Comparison of ENCODE assay signal across 17 mouse cellular contexts in genomic region chr10:121252781-121253180, GRCm38 (mm10).
DNase-seq lines count a peak whose midpoint lies in the region; ATAC-seq and TF ChIP-seq lines count a peak whose summit lies in the region.
"Had no signal": no experiment of that assay in that cellular context is flagged by ENCODE, and none has a peak within 500 bp of the region (broad histone marks: within the 10 kb centered on the region; RNA-seq: fewer than 3 reads in every experiment).

No protein-coding gene starts in this region.

- peak; percentile 61 for TF ChIP-seq CTCF in liver, postnatal 0 days (IDR thresholded peaks at IDR 0.05; ENCODE audit: low read depth)
- TF ChIP-seq CTCF in E14TG2a.4 (conservative IDR thresholded peaks at IDR 0.05; ENCODE audit: low read length): peak; percentile 29
- peak; percentile 23; the same call in 1 of the 2 replicates for TF ChIP-seq CTCF in embryonic fibroblast, embryonic 13.5 days (IDR thresholded peaks at IDR 0.05; ENCODE audit: borderline replicate concordance, insufficient read depth, low read length)

- H3K4me3 ChIP-seq in heart, embryonic 11.5 days (ENCODE audit: low read depth, low read length): no peak overlapping the region
- H3K4me3 ChIP-seq in heart, embryonic 12.5 days: no peak overlapping the region
- no peak overlapping the region for H3K4me3 ChIP-seq in liver, postnatal 0 days (ENCODE audit: low read depth, low read length)
- no peak overlapping the region for H3K4me3 ChIP-seq in liver, embryonic 11.5 days (ENCODE audit: low read depth, low read length)
- no peak overlapping the region for H3K4me3 ChIP-seq in E14TG2a.4 (replicated peaks; ENCODE audit: low read length)
- H3K4me3 ChIP-seq in embryonic fibroblast, embryonic 13.5 days (ENCODE audit: insufficient read depth, low read length): no peak overlapping the region
- H3K4me3 ChIP-seq: heart, embryonic 13.5 days; hindbrain, embryonic 12.5 days; megakaryocyte, embryonic 14.5 days had no signal

- H3K27me3 ChIP-seq in heart, embryonic 11.5 days (ENCODE audit: control insufficient read depth, insufficient read depth, low read length): no peaks in the 10 kb centered on the region
- peaks cover 11% of the 10 kb centered on the region; the same call in 1 of the 2 replicates for H3K27me3 ChIP-seq in heart, embryonic 12.5 days (replicated peaks)
- peaks cover 4% of the 10 kb centered on the region; the same call in 1 of the 2 replicates for H3K27me3 ChIP-seq in liver, postnatal 0 days (ENCODE audit: insufficient read depth, low read length)
- H3K27me3 ChIP-seq in liver, embryonic 11.5 days (replicated peaks; ENCODE audit: control insufficient read depth, insufficient read depth, low read length): no peaks in the 10 kb centered on the region
- peaks cover 41% of the 10 kb centered on the region for H3K27me3 ChIP-seq in E14TG2a.4 (ENCODE audit: insufficient read depth, low read length)

- WGBS in heart, embryonic 11.5 days (ENCODE audit: insufficient replicate concordance): 65% methylated on average over 7 of the region's 7 CpGs
- 66% methylated on average over 7 of the region's 7 CpGs for WGBS in heart, embryonic 12.5 days
- 58% methylated on average over 7 of the region's 7 CpGs for WGBS in liver, postnatal 0 days (ENCODE audit: insufficient replicate concordance)
- 73% methylated on average over 7 of the region's 7 CpGs for WGBS in liver, embryonic 11.5 days

- no peak overlapping the region for H3K4me2 ChIP-seq in heart, embryonic 11.5 days
- no peak overlapping the region for H3K4me2 ChIP-seq in heart, embryonic 12.5 days
- H3K4me2 ChIP-seq in liver, postnatal 0 days (ENCODE audit: low read depth, low read length): no peak overlapping the region
- no peak overlapping the region for H3K4me2 ChIP-seq in liver, embryonic 11.5 days
- H3K4me2 ChIP-seq: heart, embryonic 13.5 days; hindbrain, embryonic 12.5 days had no signal

- no peaks in the 10 kb centered on the region for H3K36me3 ChIP-seq in heart, embryonic 11.5 days (ENCODE audit: control insufficient read depth, insufficient read depth, low read length)
- H3K36me3 ChIP-seq in heart, embryonic 12.5 days: no peaks in the 10 kb centered on the region
- no peaks in the 10 kb centered on the region for H3K36me3 ChIP-seq in liver, postnatal 0 days (replicated peaks; ENCODE audit: insufficient read depth, low read length)
- no peaks in the 10 kb centered on the region for H3K36me3 ChIP-seq in liver, embryonic 11.5 days (ENCODE audit: control insufficient read depth, insufficient read depth, low read length)
- no peaks in the 10 kb centered on the region for H3K36me3 ChIP-seq in E14TG2a.4 (ENCODE audit: insufficient read depth, low read length)
- H3K36me3 ChIP-seq: heart, embryonic 13.5 days; hindbrain, embryonic 12.5 days had no signal

- H3K27ac ChIP-seq in heart, embryonic 11.5 days (ENCODE audit: low read depth, low read length): no peak overlapping the region
- H3K27ac ChIP-seq in heart, embryonic 12.5 days (ENCODE audit: poor library complexity, severe bottlenecking): no peak overlapping the region
- H3K27ac ChIP-seq in liver, postnatal 0 days (ENCODE audit: low read depth): no peak overlapping the region
- H3K27ac ChIP-seq in liver, embryonic 11.5 days (ENCODE audit: low read depth, low read length): no peak overlapping the region
- no peak overlapping the region for H3K27ac ChIP-seq in embryonic fibroblast, embryonic 13.5 days (ENCODE audit: insufficient read depth, low read length)
- H3K27ac ChIP-seq: heart, embryonic 13.5 days; hindbrain, embryonic 12.5 days had no signal

- TF ChIP-seq POLR2A in embryonic fibroblast, embryonic 13.5 days (IDR thresholded peaks at IDR 0.05; ENCODE audit: low read depth, low read length): no peak

- ATAC-seq in heart, embryonic 11.5 days (replicated peaks; ENCODE audit: insufficient number of reproducible peaks, low FRiP score, low TSS enrichment): 0 out of 2 replicates have a peak, but pooled peaks have one; percentile 28
- no peak for ATAC-seq in heart, embryonic 12.5 days (ENCODE audit: insufficient number of reproducible peaks, low FRiP score)
- no peak for ATAC-seq in liver, postnatal 0 days
- no peak for ATAC-seq in liver, embryonic 11.5 days (replicated peaks; ENCODE audit: low FRiP score)
- ATAC-seq: CD4-positive, CD25-positive, alpha-beta regulatory T cell, adult 4 months had no signal

- H3K9ac ChIP-seq in heart, embryonic 11.5 days (ENCODE audit: low read depth, low read length): no peak overlapping the region
- no peak overlapping the region for H3K9ac ChIP-seq in heart, embryonic 12.5 days
- H3K9ac ChIP-seq in liver, postnatal 0 days (replicated peaks): no peak overlapping the region
- H3K9ac ChIP-seq in liver, embryonic 11.5 days (ENCODE audit: low read depth, low read length): no peak overlapping the region
- H3K9ac ChIP-seq: heart, embryonic 13.5 days; hindbrain, embryonic 12.5 days had no signal

- DNase-seq in liver, postnatal 0 days: no peak
- no peak for DNase-seq in liver, embryonic 11.5 days (ENCODE audit: low spot score)
- no peak for DNase-seq in spleen, adult 12 weeks (ENCODE audit: low spot score)
- no peak for DNase-seq in B cell, adult 2 months
- DNase-seq: adrenal gland, postnatal 36 days; cerebellum, adult 11 months; kidney, adult 9 months; right cerebral cortex, postnatal 14 days; thymus, postnatal 25 days had no signal

- peaks cover 6% of the 10 kb centered on the region; the same call in 1 of the 2 replicates for H3K4me1 ChIP-seq in heart, embryonic 11.5 days (ENCODE audit: control insufficient read depth, insufficient read depth, low read length)
- peaks cover 15% of the 10 kb centered on the region for H3K4me1 ChIP-seq in heart, embryonic 12.5 days (replicated peaks)
- H3K4me1 ChIP-seq in liver, postnatal 0 days (ENCODE audit: insufficient read depth): no peaks in the 10 kb centered on the region
- H3K4me1 ChIP-seq in liver, embryonic 11.5 days (replicated peaks; ENCODE audit: control insufficient read depth, insufficient read depth, low read length): no peaks in the 10 kb centered on the region
- H3K4me1 ChIP-seq in E14TG2a.4 (replicated peaks; ENCODE audit: low read depth, low read length): 0 out of 2 replicates have a peak, but pooled peaks cover 3% of the 10 kb centered on the region
- no peaks in the 10 kb centered on the region for H3K4me1 ChIP-seq in embryonic fibroblast, embryonic 13.5 days (ENCODE audit: control insufficient read depth, insufficient read depth, low read length)
- H3K4me1 ChIP-seq: hindbrain, embryonic 12.5 days had no signal

- no peaks in the 10 kb centered on the region for H3K9me3 ChIP-seq in heart, embryonic 11.5 days (replicated peaks; ENCODE audit: control insufficient read depth, low read length)
- H3K9me3 ChIP-seq in heart, embryonic 12.5 days (replicated peaks): no peaks in the 10 kb centered on the region
- H3K9me3 ChIP-seq in liver, postnatal 0 days (ENCODE audit: low read length): no peaks in the 10 kb centered on the region
- no peaks in the 10 kb centered on the region for H3K9me3 ChIP-seq in liver, embryonic 11.5 days (ENCODE audit: control insufficient read depth, low read length)
- H3K9me3 ChIP-seq in E14TG2a.4 (ENCODE audit: low read length): no peaks in the 10 kb centered on the region
- H3K9me3 ChIP-seq: heart, embryonic 13.5 days; hindbrain, embryonic 12.5 days had no signal

- TF ChIP-seq EP300 in liver, postnatal 0 days (IDR thresholded peaks at IDR 0.05; ENCODE audit: low read depth): no peak
